Mouse (Mus musculus) layer of hippocampus, postnatal 36 days (tissue): ENCODE measurements around the gene Pjvk. TPM values are rescaled to one million over a fixed set of nuclear protein-coding genes. Genes with fewer than 3 reads are reported as not detected.
A peak's percentile ranks its signal among the peaks of the same experiment; 100 is the strongest.

Source experiments
- DNase-seq, 2 experiments: peaks; one replicate each; pipeline ENCODE4 v3.0.0; 2022
- total RNA-seq, 2 experiments: library from RNA; stranded (reverse); gene quantifications; 2 replicates each; pipeline ENCODE4 v1.2.3; 2021

The Pjvk gene
- total RNA-seq, 2 experiments from 2014 or later: not detected

GRCm38 (mm10) chr2:76671641-76672040, 23.4 kb downstream of the Pjvk start:
- DNase-seq: no peak

GRCm38 (mm10) chr2:76672134-76672745, 24.0 kb downstream of the Pjvk start:
- no peak for DNase-seq

GRCm38 (mm10) chr2:76672966-76673392, 24.7 kb downstream of the Pjvk start, which contains the start of gene Fkbp7:
Fkbp7 (minus strand) TSS chr2:76673116.
- peak; percentile 84 to 89 for DNase-seq

- DNase-seq: no peak
Observed at GRCm38 (mm10) chr2:76673472-76674081, 25.3 kb downstream of the Pjvk start.

- peak; percentile 85 to 86 for DNase-seq
Observed at GRCm38 (mm10) chr2:76674725-76675427, 26.6 kb downstream of the Pjvk start, which contains the start of gene Plekha3. Plekha3 (plus strand) TSS chr2:76675281.

GRCm38 (mm10) chr2:76675451-76675850, 27.2 kb downstream of the Pjvk start:
- DNase-seq: no peak

- no peak for DNase-seq
Observed at GRCm38 (mm10) chr2:76675949-76676348, 27.7 kb downstream of the Pjvk start.

- DNase-seq: no peak
Observed at GRCm38 (mm10) chr2:76676401-76677226, 28.3 kb downstream of the Pjvk start.

GRCm38 (mm10) chr2:76682301-76682700, 34.0 kb downstream of the Pjvk start:
- DNase-seq: no peak

GRCm38 (mm10) chr2:76686986-76687385, 38.7 kb downstream of the Pjvk start:
- no peak for DNase-seq

GRCm38 (mm10) chr2:76687608-76688007, 39.3 kb downstream of the Pjvk start:
- DNase-seq: no peak

- DNase-seq: peak in 1 of 2 experiments; percentile 18
Observed at GRCm38 (mm10) chr2:76688162-76688561, 39.9 kb downstream of the Pjvk start.

- no peak for DNase-seq
Observed at GRCm38 (mm10) chr2:76690436-76691204, 42.3 kb downstream of the Pjvk start.

GRCm38 (mm10) chr2:76693765-76694164, 45.5 kb downstream of the Pjvk start:
- DNase-seq: no peak

- no peak for DNase-seq
Observed at GRCm38 (mm10) chr2:76695290-76695689, 47.0 kb downstream of the Pjvk start.

GRCm38 (mm10) chr2:76702188-76702587, 53.9 kb downstream of the Pjvk start:
- DNase-seq: no peak

GRCm38 (mm10) chr2:76702751-76703150, 54.5 kb downstream of the Pjvk start:
- no peak for DNase-seq

- no peak for DNase-seq
Observed at GRCm38 (mm10) chr2:76705655-76706054, 57.4 kb downstream of the Pjvk start.
